Mouse (Mus musculus) thymus, postnatal 36 days (tissue): ENCODE data around the gene Snrnp40.

Experiments used
- DNase-seq, 2 experiments: peaks; one replicate each; pipeline ENCODE4 v3.0.0; 2022; ENCODE audit warnings: mixed read lengths in 2 of 2

The Snrnp40 gene

GRCm38 (mm10) chr4:130359486-130360237 lies at the start of gene Snrnp40, which contains the start of gene Zcchc17:
Snrnp40 (plus strand) TSS chr4:130360132.
Zcchc17 (minus strand) TSS chr4:130359943.
- DNase-seq, result peak; percentile 97 to 98

DNA sequence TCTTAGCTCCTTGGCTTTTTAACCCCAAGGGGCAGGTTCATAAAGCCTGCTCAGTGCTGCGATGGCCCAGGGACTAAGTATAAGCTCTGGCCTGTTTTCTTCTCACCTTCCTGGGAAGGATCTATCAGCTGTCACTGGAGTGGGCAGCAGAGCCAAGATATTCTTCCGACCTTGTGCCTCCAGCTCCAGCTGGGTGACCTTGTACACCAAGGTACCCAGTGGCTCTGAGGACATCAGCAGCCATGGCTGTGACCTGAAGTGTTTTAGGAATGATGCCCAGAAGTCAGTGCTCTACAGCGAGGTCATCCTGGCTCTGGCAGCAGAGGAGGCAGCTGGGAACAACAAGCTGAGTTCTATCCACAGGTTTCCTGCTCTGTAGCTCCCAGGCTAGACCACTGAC lies 47.4 kb upstream of the Snrnp40 start:
- DNase-seq, result no peak

- DNase-seq, result no peak
These were observed 46.4 kb upstream of the Snrnp40 start for GRCm38 (mm10) chr4:130313552-130313951.

DNA sequence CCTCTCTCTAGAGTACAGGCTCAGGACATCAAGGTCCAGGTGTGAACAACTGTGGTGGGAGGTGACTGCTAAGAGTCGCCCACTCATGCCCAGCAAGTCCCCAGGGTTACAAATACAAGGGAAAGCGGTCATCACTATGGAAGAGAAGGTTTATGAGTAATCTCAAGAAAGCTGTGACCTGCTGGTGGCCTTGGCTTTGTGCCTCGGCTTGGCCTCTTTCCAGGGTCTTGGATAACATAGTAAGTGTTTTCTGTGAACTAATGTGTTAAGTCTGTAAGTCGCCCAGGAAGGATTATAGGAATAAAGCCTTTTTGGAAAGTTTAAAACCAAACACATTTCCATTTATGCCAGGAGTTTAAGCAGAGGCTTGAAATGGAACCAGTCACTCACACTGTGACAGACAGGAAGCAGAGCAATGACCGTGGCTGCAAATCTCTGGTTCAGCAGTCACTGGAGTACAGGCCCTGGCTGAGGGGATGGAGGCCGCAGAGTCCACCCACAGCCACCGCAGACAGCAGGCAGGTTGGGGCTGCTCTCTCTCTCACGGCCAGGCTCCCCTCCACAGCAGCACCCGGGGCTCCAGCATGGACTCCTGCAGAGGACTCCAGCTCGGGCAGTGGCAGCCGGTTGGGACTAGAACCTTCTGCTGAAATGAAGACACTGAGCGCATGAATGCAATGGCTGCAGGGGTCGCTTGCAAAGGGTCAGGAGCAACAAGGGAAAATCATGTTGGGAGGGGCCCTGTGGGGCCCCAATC lies 44.0 kb upstream of the Snrnp40 start:
- no peak for DNase-seq

DNA sequence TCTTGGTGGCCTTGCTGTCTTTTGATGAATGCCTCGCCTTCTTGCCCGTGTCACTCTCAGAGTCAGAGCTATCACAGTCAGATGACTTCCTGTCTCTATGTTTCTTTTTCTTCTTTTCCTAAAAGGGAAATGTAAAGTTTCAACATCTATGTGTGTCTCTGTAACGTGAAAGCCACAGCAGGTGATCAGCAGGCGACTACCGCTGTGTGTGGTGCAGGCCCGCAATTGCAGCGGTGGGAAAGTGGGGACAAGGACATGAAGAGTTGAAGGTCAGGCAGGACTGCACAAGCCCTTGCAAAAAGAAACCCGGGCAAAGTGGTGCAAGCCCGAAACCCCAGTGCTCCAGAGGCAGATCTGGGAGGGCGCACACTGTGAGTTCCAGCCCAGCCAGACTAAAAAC lies 43.2 kb upstream of the Snrnp40 start:
- DNase-seq, result peak in 1 of 2 experiments; percentile 10

DNA sequence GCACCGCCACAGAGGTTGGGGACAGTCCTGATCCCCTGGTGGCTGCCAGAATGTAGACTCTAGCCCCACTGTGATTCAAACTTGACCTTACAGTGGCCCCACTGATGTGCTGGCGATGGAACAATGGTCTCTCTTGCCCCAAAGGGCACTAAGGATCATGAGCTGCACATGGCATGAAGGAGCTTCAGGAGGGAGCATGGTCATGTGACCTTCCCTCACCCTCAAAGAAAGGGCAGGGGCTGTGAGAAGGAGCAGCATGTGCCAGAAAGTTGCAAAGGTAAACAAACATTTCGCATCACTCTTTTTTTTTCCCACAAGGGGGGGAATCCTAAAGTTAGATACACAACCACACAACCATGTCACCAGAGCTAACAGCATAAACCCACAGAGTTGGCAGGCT lies 41.8 kb upstream of the Snrnp40 start:
- no peak for DNase-seq

GRCm38 (mm10) chr4:130319564-130319963 lies 40.4 kb upstream of the Snrnp40 start:
- DNase-seq, result no peak

DNA sequence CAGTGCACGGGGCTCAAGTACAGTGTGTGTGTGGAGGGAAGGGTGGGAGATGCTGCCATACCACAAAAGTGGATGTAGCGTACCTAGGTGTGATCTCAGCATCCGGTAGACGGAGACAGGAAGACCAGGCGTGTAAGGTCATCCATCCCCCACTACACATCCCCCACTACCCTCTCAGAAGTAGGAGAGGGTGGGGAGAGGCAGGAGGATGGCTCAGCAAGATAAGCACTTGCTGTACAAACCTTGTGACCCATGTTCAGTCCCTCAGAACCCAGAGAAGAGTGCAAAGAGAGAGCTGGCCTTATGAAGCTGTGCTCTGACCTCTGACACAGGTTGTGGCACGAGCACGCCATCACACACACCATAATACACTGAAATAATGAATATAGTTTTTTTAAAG lies 38.3 kb upstream of the Snrnp40 start:
- DNase-seq, result no peak

- DNase-seq, result no peak
These were observed 37.4 kb upstream of the Snrnp40 start for GRCm38 (mm10) chr4:130322567-130322966.

- no peak for DNase-seq
These were observed 36.8 kb upstream of the Snrnp40 start for GRCm38 (mm10) chr4:130323165-130323564.

GRCm38 (mm10) chr4:130323607-130324006 lies 36.3 kb upstream of the Snrnp40 start:
- DNase-seq, result no peak

GRCm38 (mm10) chr4:130325446-130325845 lies 34.5 kb upstream of the Snrnp40 start:
- no peak for DNase-seq

DNA sequence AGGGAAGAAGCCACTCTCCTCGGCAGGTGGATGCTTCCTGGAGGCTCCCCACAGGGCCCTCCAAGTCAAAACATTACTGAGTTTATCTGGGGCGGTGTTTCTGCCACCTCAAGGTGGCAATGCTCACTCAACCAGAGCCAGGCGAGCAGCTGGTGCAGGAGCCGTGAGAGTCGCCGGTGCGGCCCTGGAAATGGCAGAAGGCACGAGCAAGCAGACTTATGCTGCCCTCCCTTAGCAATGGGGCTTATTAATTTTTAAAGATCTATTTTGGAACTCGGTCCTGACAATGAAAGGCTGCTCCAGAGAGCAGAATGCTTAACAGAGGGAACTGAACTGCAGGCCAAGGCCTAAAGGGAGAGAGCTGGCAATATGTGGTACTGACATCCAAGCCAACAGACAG lies 32.6 kb upstream of the Snrnp40 start:
- DNase-seq, result no peak

DNA sequence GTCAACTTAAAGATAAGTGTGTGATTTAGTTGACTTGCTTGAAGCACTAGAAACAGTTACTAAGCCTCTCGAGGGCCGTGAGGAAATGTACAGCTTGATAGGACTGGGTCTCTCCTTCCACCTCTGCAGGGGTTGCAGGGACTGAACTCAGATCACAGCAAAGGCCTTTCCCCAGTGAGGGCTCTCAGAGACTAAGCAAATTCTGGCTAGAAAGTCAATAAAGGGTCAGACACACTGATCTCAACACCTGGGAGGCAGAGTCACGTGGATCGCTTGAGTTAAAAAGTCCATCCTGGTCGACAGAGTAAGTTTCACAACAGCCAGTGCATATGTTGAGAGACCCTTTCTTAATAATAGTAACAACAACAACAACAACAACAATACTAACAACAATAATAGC lies 24.1 kb upstream of the Snrnp40 start:
- DNase-seq, result no peak

DNA sequence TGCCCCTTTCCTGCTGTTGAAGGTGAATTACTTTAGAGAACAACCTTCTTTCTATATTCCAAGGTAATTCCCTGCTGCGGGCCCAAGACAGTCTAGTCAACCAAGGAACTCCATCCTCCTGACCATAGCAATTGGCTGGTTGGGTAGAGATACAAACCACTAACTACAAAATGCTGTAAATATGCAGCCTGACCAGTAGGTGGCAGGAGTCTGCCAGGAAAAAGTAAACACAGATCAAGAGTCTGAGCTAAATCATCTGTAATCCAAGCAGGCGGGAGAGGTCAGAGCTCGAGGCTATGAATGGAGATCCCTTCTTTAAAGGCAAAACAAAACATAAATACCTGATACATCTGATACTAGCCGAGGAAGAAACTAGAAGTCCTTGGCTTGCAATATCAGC lies 18.2 kb upstream of the Snrnp40 start:
- DNase-seq, result peak; percentile 26 to 32

- no peak for DNase-seq
These were observed 10.3 kb upstream of the Snrnp40 start for GRCm38 (mm10) chr4:130349666-130350065.

- no peak for DNase-seq
These were observed 9.1 kb upstream of the Snrnp40 start for GRCm38 (mm10) chr4:130350690-130351422.

DNA sequence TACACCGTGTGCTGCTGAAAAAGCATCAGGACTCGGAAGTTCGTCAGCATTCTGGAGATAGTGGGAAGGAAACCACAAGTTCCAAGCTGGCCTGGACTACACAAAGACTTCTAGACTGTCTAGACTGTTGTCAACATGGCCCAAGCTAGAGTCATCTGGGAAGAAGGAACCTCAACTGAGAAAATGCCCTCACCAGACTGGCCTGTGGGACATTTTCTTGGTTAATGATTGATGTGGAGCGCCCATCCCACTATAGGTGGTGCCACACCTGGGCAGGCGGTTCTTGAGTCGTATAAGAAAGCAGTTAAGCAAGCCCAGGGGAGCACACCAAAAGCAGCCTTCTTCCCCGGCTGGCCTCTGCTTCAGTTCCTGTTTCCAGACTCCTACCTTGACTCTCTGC lies 7.3 kb upstream of the Snrnp40 start:
- DNase-seq, result no peak

- no peak for DNase-seq
These were observed 2.0 kb upstream of the Snrnp40 start for GRCm38 (mm10) chr4:130357946-130358345.

- DNase-seq, result no peak
These were observed 282 bp downstream of the Snrnp40 start for GRCm38 (mm10) chr4:130360238-130360590.

DNA sequence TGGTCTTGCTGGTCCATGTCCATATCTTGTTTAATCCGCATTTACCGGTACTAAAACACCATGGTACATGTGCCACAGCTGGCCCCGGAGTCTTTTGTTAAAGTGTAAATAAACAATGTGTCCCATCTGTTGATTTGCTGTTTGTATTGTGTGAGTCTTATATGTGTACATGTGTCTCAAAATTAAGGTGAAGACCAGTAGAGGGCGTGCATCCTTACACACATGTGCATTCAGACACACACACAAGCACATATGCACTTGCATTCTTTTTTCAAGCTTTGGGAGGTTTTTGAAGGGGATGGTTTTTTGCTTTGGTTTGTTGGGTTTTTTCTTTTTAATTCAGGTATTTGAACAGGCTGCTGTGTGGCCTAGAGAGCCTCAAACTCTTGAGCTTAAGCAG lies 16.7 kb downstream of the Snrnp40 start:
- DNase-seq, result no peak

DNA sequence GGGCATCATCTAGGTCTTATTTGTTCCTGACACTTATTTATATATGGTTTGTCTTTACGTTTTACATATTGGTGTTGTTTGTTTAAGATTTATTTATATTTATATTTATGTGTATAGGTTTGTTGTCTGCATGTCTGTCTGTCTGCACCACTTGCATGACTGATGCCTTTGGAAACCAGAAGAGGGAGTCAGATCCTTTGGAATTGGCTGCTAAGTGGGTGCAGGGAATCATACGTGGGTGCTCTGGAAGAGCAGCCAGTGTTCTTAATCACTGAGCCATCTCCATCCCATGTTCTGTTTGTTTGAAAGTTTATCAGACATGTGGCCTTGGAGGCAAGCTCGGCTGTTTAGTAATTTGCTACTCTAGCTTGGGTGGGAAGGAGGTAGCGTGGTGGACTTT lies 17.6 kb downstream of the Snrnp40 start:
- DNase-seq, result no peak

- DNase-seq, result no peak
These were observed 19.2 kb downstream of the Snrnp40 start for GRCm38 (mm10) chr4:130379181-130379580.

- DNase-seq, result no peak
These were observed 20.5 kb downstream of the Snrnp40 start for GRCm38 (mm10) chr4:130380418-130380817.
